Mouse (Mus musculus) left cerebral cortex, postnatal 25 days (tissue): ENCODE results near the gene Atf7. TPM values are rescaled to one million over a fixed set of nuclear protein-coding genes. Genes with fewer than 3 reads are reported as not detected.
"Not testable (repeated sequence)": the region's sequence is repeated elsewhere in the genome, so short reads cannot be mapped to it uniquely, and the experiment has no call there.

Source experiments
- DNase-seq, 2 experiments: peaks; one replicate each; pipeline ENCODE4 v3.0.0; 2022; ENCODE audit warnings: low spot score in 2 of 2, mixed read lengths in 1 of 2
- intact Hi-C: fragments of 180-260 bp; cut with DNase I; formaldehyde crosslinking; loops from one replicate; pipeline ENCODE4 v1.15.1; 2025
- total RNA-seq, 2 experiments: library from RNA; stranded (reverse); gene quantifications; 2 replicates each; pipeline ENCODE4 v1.2.3; 2021

The Atf7 gene
- total RNA-seq, 2 experiments from 2014 or later, result 30.9 to 36.8 TPM

DNA sequence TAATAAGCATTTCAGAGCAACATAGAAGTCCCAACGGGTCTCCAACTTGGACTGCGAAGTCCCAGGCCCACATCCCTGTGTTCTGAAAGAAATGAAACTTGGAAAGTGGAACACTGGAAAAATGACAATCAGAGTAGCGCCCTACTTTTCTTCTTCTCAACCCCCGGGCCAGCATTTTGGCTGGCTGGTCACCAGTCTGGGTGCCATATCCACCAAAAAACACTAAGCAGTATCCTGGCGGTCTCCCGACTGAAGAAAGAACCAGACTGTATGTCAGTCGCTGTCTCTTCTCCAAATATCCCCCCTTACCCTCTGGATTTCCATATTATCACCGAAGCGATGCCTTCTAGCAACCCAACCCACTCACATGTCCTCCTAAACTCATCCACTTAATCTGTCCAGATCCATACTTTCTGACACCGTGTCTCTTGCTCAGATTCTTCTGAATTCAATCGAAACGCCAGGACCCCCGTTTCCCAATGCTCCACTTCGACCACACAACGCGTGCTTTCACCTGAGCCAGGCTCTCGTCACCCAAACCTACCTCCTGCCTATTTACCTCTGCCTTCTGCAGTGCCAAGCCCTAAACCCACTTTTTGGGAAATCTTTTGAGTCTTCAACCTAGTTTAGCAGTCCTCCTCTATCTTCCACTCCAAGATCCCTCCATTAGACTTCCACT, 834 bp downstream of the Atf7 start:
- DNase-seq, result peak; percentile 14 to 40

DNA sequence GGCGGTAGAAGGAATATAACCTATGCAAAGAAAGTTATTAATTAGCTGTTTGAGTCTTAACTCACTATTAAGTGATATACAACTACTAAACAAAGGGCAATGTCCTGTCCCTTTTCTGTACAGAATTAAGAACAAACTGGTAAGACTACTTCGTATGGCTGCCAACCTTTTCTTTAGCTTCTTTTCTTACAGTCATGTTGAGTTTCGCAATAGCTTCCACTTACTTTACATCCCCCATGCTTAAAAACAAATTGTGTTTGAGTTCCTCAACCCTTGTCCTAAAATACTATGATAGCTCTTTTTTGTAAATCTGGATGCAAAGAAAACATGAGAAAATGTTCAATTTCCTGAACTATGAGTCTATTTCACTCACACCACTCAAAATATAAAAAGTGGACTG, 2.1 kb downstream of the Atf7 start:
- intact Hi-C loops, result no loop called here
- DNase-seq, result no peak

More for the DNA sequence above, 834 bp downstream of the Atf7 start:
- intact Hi-C loops, result loop anchor here (2.0 kb wide), 1 partner anchor 78 kb away; no protein-coding TSS in a partner anchor

DNA sequence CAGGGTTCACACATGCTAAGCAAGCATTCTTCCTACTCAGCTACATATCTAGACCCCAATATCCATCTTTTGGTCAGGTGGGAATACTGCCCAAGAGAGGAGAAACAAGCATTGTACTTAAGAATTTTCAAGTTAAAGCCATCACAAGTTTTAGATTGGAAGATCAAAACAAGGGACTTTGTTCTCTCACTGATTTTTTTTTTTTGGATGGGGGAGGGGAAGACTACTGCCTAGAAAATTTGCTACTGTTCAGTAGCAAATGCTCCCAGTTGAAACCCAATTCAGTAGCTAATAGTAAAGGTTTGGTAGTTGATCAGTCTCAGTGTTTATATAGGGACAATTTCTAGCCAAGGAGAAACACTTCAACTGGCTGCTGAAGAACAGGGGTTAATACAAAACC, 2.7 kb downstream of the Atf7 start:
- intact Hi-C loops, result no loop called here
- no peak for DNase-seq

DNA sequence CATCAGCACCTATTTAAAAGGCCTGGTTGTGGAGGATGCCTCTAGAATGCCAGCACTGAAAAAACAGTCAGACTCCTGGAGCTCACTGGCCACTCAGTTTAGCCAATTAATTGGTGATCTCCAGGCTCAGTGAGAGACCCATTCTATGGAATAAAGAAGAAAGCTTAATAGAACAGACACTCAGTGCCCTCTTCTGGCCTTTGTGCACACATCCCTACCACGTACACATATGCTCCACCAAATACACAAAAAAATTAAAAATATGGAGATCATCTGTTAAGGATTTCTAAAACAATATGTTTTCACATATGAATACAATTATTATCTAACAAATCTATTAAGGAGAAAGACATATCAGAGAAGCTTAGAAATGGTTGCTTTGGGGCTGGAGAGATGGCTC, 4.5 kb downstream of the Atf7 start:
- DNase-seq, result no peak
- intact Hi-C loops, result no loop called here

DNA sequence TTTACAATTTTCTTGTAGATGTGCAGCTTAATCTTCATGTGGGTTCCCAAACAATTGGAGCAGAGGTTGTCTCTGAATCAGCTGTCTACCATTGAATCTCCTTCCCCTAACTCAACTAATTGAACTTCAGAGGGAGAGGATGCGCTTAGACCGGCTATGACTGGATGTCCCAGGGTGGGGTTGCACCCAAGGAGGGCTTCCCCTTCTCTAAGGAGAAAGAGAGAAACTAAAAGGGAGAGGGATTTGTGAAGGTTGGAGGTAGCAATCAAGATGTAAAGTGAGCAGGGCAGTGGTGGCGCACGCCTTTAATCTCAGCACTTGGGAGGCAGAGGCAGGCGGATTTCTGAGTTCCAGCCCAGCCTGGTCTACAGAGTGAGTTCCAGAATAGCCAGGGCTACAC, 5.8 kb downstream of the Atf7 start:
- DNase-seq, result no peak
- intact Hi-C loops, result no loop called here

DNA sequence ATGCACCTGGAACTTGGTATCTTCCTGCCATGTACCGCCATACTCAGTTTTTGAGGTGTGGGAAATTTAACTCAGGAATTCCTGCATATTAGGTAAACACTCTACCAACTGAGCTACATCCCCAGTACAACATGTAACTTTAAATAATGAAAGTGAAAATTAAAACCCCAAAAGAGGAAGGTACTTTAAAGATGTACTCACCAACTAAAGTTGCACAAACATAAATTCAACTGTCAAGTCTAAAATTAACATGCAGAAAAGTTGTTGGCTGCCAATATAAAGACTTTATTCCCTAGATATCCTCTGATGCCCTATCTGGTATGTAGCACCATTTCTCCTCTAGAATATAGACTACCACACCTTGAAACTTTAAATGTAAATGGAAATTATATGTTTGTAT, 7.6 kb downstream of the Atf7 start:
- DNase-seq, result no peak
- intact Hi-C loops, result no loop called here

DNA sequence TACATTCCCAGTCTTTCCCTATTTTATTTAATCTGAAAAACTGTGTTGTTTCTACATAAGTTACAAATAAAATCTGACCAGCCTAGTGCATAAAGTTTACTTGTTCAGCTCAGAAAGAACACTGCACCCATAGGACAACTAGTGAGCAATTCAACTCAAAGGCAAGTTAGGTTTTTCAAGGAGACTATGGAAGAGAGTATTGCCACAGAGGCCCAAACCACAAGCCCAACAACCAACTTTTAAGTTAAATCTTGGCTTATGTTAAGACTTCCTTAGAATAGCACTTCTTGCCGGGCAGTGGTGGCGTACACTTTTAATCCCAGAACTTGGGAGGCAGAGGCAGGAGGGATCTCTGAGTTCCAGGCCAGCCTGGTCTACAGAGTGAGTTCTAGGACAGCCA, 9.1 kb downstream of the Atf7 start:
- intact Hi-C loops, result no loop called here

DNA sequence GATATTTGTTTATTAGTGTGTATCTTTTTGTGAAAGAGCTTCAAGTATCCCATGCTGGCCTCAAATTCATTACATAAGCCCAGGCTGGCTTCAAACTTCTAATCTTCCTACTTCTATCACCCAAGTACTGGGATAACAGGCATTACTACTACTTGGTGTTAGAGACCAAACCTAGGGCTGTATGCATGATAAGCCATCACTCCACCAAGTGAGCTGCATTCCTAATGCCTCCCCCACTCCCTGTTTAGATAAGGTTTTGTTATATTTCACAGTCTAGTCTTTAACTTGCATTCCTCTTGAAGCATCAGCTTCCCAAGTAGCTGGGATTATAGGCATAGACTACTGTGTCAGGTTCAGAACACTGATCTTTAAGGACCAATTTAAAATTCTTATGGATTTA, 11.0 kb downstream of the Atf7 start:
- DNase-seq, result no peak
- intact Hi-C loops, result no loop called here

More for the DNA sequence above, 9.1 kb downstream of the Atf7 start:
- DNase-seq, result no peak

DNA sequence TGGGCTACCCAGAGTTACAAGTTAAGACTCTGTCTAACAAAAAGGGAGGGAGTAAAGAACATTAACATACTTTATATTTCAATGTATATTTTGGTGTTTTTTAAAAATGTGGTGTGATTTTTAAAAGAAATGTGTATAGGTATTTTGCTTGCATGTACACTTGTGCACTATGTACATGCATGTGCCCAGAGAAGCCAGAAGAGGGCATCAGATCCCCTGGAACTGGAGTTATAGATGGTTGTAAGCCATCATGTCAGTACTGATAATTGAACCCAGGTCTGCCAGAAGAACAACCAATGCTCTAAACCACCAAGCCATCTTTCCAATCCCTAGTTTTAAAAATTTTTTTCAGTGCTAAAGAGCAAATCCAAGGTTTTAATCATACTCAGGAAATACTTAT, 12.3 kb downstream of the Atf7 start:
- intact Hi-C loops, result no loop called here
- DNase-seq, result no peak

DNA sequence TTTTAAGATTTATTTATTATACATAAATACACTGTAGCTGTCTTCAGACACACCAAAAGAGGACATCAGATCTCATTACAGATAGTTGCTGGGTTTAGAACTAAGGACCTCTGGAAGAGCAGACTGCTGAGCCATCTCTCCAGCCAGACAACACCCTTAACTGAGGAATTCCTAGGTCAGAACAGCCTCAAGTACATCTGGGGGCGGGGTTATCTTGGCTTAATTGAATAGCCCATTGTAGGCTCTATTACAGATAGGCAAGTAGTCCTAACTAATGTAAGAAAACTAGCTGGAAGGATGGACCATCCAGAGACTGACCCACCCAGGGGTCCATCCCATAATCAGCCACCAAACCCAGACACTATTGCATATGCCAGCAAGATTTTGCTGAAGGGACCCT, 16.7 kb downstream of the Atf7 start:
- intact Hi-C loops, result not testable (repeated sequence)

DNA sequence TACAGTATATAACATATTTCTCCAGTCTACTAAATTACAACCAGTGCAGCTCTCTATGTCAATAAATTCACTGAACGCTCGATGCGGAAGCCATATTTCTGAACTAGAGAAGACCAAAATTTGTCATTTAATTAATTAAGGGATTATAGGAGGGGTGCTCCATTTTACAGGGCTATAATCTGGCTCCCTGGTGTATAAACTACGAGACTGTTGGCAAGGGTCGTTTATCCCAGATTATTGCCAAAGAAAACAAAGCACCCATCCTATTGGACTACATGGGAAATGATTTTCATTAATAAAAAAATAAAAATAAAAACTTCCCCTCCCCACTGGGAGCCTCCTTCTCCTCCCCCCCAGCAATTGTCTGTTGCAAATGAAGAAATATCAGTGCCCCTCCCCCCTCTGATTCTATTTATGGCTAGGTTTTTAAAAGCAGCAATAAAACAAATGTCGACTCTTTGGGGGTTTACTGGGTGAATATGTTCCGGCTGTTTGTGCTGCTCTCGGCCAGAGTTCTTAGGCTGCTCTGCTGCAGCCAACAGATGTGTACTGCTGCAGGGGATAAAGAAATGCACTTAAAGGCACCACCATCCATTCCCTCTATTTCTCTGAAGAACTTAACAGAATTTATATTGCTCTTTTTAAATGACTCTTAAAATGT, 31.1 kb downstream of the Atf7 start:
- intact Hi-C loops, result no loop called here
- no peak for DNase-seq

More for the DNA sequence above, 16.7 kb downstream of the Atf7 start:
- not testable (repeated sequence) for DNase-seq

DNA sequence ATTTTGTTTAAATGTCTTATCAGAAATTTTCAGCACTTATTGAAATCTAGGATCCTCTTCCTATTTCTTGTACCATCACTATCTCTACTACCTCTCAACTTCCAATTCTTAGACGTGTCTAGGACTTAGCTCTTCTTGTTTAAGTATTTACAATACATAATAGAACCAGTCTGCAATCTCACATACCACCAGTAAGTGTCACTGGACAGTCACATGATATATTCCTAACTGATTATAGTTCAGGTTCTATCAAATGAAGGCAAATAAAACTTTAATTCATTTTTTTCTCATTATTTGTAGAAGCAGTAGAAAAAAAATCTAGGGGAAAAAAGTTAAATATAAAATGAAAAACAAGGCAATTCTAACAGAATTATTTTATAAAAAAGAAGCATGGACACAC, 32.6 kb downstream of the Atf7 start:
- intact Hi-C loops, result no loop called here
- no peak for DNase-seq

DNA sequence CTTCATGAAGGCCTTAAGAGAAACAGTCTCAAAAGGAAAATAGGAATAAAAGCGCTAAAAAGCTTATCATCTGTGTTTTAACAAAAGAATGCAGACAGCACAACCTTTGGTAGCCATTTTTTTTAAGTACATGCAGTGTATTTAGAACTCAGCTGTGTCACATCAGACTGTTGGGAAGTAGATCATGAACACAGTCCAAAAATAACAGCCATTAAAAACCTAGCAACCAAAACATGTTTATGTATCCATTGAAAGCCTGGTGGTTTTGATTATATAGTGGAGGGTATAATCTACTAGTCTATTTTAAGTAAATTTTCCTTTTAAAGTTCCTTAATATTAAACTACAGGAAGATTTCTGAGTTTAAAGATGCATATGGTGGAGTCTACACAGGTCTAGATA, 34.7 kb downstream of the Atf7 start:
- DNase-seq, result no peak
- intact Hi-C loops, result no loop called here

DNA sequence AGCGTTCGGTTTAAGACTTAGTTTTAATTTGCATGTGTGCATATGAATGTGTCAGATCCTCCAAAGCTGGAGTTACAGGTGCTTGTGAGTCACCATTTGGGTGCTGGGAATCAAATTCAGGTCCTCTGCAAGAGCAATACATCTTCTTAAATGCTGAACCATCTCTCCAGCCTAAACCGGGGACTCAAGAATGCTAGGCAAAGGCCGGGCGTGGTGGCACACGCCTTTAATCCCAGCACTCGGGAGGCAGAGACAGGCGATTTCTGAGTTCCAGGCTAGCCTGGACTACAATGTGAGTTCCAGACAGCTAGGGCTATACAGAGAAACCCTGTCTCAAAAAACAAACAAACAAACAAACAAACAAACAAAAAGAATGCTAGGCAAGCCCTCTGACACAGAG, 35.4 kb downstream of the Atf7 start:
- intact Hi-C loops, result no loop called here
- DNase-seq, result no peak

DNA sequence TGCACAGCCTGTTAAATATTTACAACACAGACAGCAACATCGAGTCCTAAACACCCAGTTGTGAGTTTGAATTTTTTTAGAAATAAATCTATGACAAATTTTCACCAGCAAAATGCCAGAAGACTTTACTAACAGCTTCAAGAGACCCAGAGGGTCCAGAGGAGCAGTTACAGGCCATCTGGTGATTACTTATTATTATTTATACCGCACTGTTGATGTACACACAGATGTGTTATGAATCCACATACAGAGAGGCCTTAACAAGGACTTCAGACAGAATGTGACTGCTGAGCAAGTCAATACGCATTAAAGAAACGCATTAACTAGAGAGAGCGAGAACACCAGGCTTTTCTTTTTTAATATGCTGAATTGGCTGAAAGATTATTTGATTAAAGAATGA, 39.8 kb downstream of the Atf7 start:
- DNase-seq, result no peak

DNA sequence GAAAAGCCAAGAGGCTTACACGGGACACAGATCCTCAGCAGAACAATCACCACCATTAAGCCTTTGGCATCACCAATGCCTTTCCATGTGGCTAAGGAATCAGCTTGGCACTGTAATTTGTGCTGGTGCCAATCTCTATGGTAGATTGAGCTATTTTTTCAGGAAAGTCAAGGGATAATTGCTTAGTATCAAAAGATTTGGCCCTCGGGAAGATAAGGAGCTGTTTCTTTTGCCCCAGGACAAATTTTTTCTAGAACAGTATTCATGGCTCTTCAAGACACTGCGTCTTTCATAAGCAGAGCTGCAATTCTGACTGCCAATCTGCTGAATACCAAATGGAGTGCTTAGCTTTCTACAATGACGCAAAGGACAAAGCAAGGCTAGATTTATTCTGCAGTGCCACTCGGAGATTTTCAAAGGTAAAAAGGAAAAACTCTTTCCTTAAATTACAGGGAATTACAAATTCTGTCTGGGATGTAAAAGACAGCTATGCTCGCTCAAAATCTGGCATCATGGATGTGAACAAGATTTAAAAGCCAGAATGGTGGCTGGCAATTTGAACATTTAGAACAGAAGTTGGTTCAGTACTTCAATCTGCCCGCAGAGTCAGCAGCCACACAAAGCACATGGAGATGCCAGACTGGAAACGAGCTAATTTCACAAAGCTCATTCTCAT, 41.4 kb downstream of the Atf7 start:
- intact Hi-C loops, result loop anchor here (2.0 kb wide), 1 partner anchor 87 kb away; no protein-coding TSS in a partner anchor
- DNase-seq, result peak; percentile 53 to 77

More for the DNA sequence above, 39.8 kb downstream of the Atf7 start:
- intact Hi-C loops, result loop anchor here (2.0 kb wide), 1 partner anchor 85 kb away; no protein-coding TSS in a partner anchor

DNA sequence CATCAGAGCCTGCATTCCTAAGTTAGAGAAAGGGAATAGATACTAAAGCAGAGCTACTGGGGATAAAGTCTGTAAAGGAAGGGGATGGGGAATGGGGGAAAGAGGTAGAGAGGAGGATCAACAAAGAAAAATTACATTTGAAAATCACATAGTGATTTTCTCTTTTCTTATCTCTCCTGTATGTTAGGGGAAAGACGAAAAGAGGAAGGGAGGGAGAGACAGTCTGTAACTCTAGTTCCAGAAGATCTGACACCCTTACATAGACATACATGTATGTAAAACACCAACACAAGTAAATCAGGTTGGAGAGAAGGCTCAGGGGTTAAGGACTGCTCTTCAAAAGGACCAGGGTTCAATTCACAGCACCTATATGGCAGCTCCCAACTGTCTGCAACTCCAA, 44.1 kb downstream of the Atf7 start:
- DNase-seq, result no peak

DNA sequence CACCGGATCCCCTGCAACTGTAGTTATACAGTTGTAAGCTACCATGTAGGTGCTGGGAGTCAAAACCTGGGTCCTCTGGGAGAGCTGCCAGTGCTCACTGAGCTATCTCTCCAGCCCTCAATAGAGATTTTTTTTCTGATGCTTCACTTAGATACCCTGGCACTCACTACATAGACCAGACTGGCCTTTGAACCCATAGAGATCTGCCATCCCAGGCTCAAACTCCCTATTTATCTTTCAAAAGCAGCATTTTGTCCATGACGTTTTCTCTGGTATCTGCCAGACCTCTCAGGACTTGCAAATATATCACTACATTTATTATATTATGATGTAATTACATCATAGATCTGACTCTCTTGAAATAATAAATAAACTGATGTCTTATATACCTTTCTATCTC, 46.9 kb downstream of the Atf7 start:
- no peak for DNase-seq
- intact Hi-C loops, result no loop called here

More for the DNA sequence above, 44.1 kb downstream of the Atf7 start:
- intact Hi-C loops, result no loop called here

DNA sequence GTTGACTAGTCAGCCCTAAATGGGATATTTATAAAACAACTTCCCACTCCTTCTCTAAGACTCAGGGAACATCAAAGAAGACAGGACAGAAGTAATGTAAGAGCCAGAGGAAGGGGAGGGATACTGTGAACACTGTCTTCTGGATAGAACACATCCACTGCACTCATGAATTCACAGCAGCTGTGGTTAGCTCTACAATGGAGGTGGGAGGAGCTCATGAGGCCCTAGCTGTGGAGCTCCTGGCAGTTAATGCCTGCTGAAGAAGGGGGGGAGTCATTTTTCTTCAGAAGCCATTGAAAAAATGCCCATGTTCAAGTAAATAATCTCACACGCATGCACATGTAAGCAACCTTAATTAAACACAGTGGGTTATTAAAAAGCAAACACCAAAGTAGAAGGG, 48.3 kb downstream of the Atf7 start:
- peak in 1 of 2 experiments; percentile 13 for DNase-seq
- intact Hi-C loops, result no loop called here

DNA sequence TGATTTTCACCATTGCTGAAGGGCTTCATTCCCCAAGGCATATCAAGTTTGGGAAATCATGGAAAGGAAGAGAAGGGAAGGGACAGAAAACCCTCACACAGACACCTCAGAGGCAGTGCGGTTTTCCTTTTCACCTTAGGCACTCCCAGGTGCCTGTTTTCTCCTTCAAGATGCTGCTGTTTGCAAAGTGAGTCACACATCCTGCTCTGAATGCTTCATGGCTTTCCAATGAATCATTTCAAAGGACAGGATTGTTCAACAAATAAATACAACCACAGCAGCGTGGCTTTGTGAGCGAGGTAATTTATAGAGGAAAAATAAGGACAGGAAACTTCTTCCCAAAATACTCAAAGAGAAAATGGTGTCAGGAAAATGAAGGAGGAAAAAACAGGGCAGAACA, 53.2 kb downstream of the Atf7 start:
- peak in 1 of 2 experiments; percentile 18 for DNase-seq

DNA sequence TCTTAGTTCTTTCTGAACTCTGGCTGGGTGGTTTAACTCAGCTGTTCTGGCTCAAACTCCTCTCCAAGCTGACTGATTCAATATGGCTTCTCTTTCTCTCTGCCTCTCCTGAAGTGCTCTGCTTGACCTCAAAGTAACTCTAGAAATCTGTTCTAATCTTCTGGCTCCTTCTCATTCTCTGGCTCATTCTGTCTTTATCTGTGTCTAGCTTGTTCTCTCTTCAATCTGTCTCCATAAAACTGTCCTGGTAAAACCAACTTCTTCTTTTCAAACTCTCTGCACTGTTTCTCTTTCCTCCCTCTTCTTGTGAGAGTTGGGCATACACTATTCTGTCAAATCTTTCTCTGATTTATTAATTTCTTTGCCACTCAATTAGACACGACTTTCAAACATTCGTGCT, 57.4 kb downstream of the Atf7 start:
- intact Hi-C loops, result no loop called here
- DNase-seq, result no peak

More for the DNA sequence above, 53.2 kb downstream of the Atf7 start:
- intact Hi-C loops, result no loop called here
